Mouse (Mus musculus) G1E (cell line): ENCODE data around the gene Trim11. TPM values are rescaled to one million over a fixed set of nuclear protein-coding genes. Genes with fewer than 3 reads are reported as not detected.

Source experiments
- ATAC-seq: 2 replicates; pipeline ENCODE4 v1.8.0; 2016; ENCODE audit warnings: mild to moderate bottlenecking; ENCODE audit not compliant: insufficient number of reproducible peaks, poor library complexity, low FRiP score, severe bottlenecking; ENCODE audit errors: extremely low read depth
- DNase-seq: peaks from one replicate; pipeline ENCODE4 v3.0.0; 2012; ENCODE audit warnings: low spot score
- H3K27me3 ChIP-seq: 2 replicates; pipeline ENCODE4 v1.6.1; 2012; ENCODE audit warnings: mild to moderate bottlenecking, low read length, inconsistent platforms; ENCODE audit not compliant: insufficient read depth
- H3K36me3 ChIP-seq: replicated peaks from 2 replicates; pipeline ENCODE3; 2012; ENCODE audit warnings: mild to moderate bottlenecking, inconsistent platforms
- H3K4me1 ChIP-seq: 2 replicates; pipeline ENCODE4 v1.6.1; 2012; ENCODE audit warnings: low read depth, low read length, inconsistent platforms, mixed read lengths; ENCODE audit not compliant: insufficient read depth
- H3K4me3 ChIP-seq: 2 replicates; pipeline ENCODE4 v1.5.1; 2012; ENCODE audit warnings: low read depth, mild to moderate bottlenecking, inconsistent platforms, low read length, moderate library complexity, mixed read lengths
- H3K9me3 ChIP-seq: replicated peaks from 2 replicates; pipeline ENCODE4 v1.6.1; 2012; ENCODE audit warnings: inconsistent platforms
- CTCF ChIP-seq: IDR thresholded peaks from 2 replicates; pipeline ENCODE4 v1.5.1; 2012; ENCODE audit warnings: low read depth, low read length, inconsistent platforms, mixed read lengths
- GATA1 ChIP-seq: IDR thresholded peaks from 2 replicates; pipeline ENCODE4 v1.6.1; 2012; ENCODE audit warnings: borderline replicate concordance, low read length, inconsistent platforms, mixed read lengths
- GATA2 ChIP-seq: IDR thresholded peaks from 2 replicates; pipeline ENCODE4 v1.6.1; 2012; ENCODE audit warnings: low read depth, low read length, inconsistent platforms, borderline replicate concordance
- POLR2AphosphoS5 ChIP-seq: IDR thresholded peaks from 2 replicates; pipeline ENCODE4 v1.6.1; 2012; ENCODE audit warnings: low read depth, low read length, inconsistent platforms; ENCODE audit not compliant: insufficient replicate concordance
- TAL1 ChIP-seq: conservative IDR thresholded peaks from 2 replicates; pipeline ENCODE4 v1.6.1; 2012; ENCODE audit warnings: low read depth, low read length, inconsistent platforms, mixed read lengths
- polyA plus RNA-seq: library from polyadenylated mRNA; stranded (reverse); fragments of >175 nt; gene quantifications from 2 replicates; pipeline ENCODE4 v1.2.3, GENCODE M21; 2012
- total RNA-seq, 2 experiments: library from RNA; stranded (forward) in 1 of 2; stranded (reverse) in 1 of 2; fragments of 200-1000 nt in 1 of 2; fragments of >200 nt in 1 of 2; fragmentation: Nextera tagmentation in 1 of 2; gene quantifications; 2 replicates each; pipeline ENCODE4 v1.2.3; 2014 to 2017

The Trim11 gene
- total and polyA plus RNA-seq, 3 experiments: 32.3 to 69.3 (median 48.2) TPM

DNA sequence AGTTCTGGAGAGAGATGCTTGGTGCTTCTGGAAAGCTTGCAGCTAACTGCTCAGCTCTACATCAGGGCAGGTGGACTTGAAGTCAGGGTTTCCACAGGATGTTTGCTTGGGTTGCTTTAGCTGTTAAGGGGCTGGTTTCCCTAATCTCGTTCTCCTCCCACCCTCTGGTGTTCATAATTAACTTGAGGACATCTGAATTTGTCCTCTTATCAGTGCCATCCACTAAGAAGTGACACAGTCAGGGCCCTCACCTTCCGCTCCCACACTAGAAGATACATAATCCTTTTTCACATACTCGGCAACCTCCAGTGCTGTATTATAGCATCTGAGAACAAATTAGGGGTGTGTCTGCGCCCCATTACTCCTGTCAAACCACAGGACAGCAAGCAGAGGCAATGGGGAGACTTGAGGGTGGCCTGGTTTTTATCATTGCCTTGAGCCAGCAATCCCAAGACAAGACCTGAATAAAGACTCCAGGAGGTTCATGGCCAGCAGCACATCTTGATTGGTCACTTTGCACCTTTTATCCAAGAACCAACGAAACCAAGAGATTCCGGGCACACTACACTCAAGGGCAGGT, 15.3 kb downstream of the Trim11 start:
- ATAC-seq (peak; percentile 69), DNase-seq (no peak)
- no peak for TF ChIP-seq GATA2
- no peak for TF ChIP-seq TAL1
- TF ChIP-seq CTCF: no peak
- TF ChIP-seq GATA1: no peak
- TF ChIP-seq POLR2AphosphoS5: no peak
- peaks cover 40% of the 10 kb centered on the region for H3K36me3 ChIP-seq
- H3K9me3 ChIP-seq: no peaks in the 10 kb centered on the region
- peaks cover 75% of the 10 kb centered on the region for H3K4me1 ChIP-seq
- no peak overlapping the region for H3K4me3 ChIP-seq
- H3K27me3 ChIP-seq: peaks cover 31% of the 10 kb centered on the region

GRCm38 (mm10) chr11:58994337-58994826, 16.5 kb downstream of the Trim11 start:
- H3K36me3 ChIP-seq: peaks cover 28% of the 10 kb centered on the region
- DNase-seq (no peak), ATAC-seq (no peak)
- H3K9me3 ChIP-seq: no peaks in the 10 kb centered on the region
- peaks cover 41% of the 10 kb centered on the region for H3K27me3 ChIP-seq
- H3K4me1 ChIP-seq: peaks cover 81% of the 10 kb centered on the region
- TF ChIP-seq GATA1 (no peak), POLR2AphosphoS5 (no peak), GATA2 (no peak), CTCF (no peak), TAL1 (no peak)
- H3K4me3 ChIP-seq: peak overlapping the region; percentile 35; the same call in 1 of the 2 replicates

- no peak for DNase-seq
- TF ChIP-seq CTCF (no peak), POLR2AphosphoS5 (no peak), GATA1 (no peak), TAL1 (no peak), GATA2 (no peak)
- ATAC-seq: no peak
- Histone ChIP-seq H3K9me3 (no peaks in the 10 kb centered on the region), H3K4me1 (peaks cover 74% of the 10 kb centered on the region), H3K27me3 (peaks cover 49% of the 10 kb centered on the region), H3K4me3 (no peak overlapping the region), H3K36me3 (peaks cover 20% of the 10 kb centered on the region)
These were observed 17.3 kb downstream of the Trim11 start for GRCm38 (mm10) chr11:58995061-58995806.

DNA sequence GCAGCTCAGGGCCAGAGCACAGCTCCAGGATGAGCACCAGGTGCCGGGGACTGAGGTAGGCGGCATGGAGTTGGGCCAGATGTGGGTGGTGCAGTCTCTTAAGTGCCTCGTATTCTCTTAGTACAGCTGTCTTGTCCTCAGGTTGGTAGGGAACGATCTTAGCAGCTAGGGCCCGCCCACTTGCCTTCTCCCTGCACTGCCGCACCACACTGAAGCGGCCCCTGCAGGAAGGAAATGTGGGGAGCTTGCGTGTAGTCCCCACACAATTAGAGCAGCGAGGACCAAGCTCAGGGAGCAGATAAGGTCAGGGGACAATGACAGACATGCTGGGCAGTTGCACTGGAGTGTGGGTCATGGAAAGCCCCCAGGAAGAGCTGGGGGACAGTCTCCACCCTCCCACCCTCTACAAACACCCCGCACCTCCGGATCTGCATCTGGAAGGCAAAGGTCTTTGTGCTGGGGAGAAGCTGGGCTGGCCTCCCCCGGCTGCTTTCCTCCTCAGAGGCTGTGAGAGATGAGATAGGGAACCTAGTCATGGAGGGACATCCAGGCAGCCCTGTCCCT, 18.0 kb downstream of the Trim11 start:
- Histone ChIP-seq H3K4me1 (peaks cover 67% of the 10 kb centered on the region), H3K27me3 (peaks cover 55% of the 10 kb centered on the region), H3K9me3 (no peaks in the 10 kb centered on the region), H3K4me3 (no peak overlapping the region), H3K36me3 (peaks cover 13% of the 10 kb centered on the region)
- no peak for DNase-seq
- ATAC-seq: no peak
- TF ChIP-seq POLR2AphosphoS5 (no peak), GATA1 (no peak), GATA2 (no peak), CTCF (no peak), TAL1 (no peak)

GRCm38 (mm10) chr11:58997541-58997940, 19.6 kb downstream of the Trim11 start:
- Histone ChIP-seq H3K27me3 (peaks cover 71% of the 10 kb centered on the region), H3K36me3 (no peaks in the 10 kb centered on the region), H3K9me3 (no peaks in the 10 kb centered on the region), H3K4me3 (no peak overlapping the region), H3K4me1 (peaks cover 51% of the 10 kb centered on the region)
- ATAC-seq (no peak), DNase-seq (no peak)
- TF ChIP-seq CTCF (no peak), TAL1 (no peak), POLR2AphosphoS5 (no peak), GATA1 (no peak), GATA2 (no peak)

GRCm38 (mm10) chr11:58999158-58999557, 21.3 kb downstream of the Trim11 start:
- no peak overlapping the region for H3K4me3 ChIP-seq

More at GRCm38 (mm10) chr11:58999158-58999557, 21.3 kb downstream of the Trim11 start:
- Histone ChIP-seq H3K9me3 (no peaks in the 10 kb centered on the region), H3K36me3 (no peaks in the 10 kb centered on the region), H3K27me3 (peaks cover 77% of the 10 kb centered on the region), H3K4me1 (peaks cover 35% of the 10 kb centered on the region)
- TF ChIP-seq TAL1: no peak
- no peak for TF ChIP-seq POLR2AphosphoS5
- no peak for ATAC-seq
- DNase-seq: no peak
